Mouse (Mus musculus): Measurements from ENCODE around the gene Hist1h2bc.
A peak's percentile ranks its signal among the peaks of the same experiment; 100 is the strongest.

Gene Hist1h2bc

DNA sequence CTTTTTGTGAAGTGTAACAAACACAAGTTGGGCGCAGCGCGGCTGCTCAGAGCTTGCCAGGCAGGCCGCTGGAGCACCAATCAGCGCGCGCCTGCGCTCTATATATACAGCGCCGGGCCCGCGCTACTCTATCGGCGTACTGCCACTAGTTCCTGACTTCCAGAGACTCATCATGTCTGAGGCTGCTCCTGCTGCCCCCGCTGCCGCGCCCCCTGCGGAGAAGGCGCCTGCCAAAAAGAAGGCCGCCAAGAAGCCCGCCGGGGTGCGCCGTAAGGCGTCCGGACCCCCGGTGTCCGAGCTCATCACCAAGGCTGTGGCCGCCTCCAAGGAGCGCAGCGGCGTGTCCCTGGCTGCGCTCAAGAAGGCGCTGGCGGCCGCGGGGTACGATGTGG, 54.7 kb downstream of the Hist1h2bc start, which contains the start of gene Hist1h1c:
Gene Hist1h1c, plus strand, starts transcription at position 132 of the 392 bp plus-strand sequence.
- peak; percentile 90 for DNase-seq

DNA sequence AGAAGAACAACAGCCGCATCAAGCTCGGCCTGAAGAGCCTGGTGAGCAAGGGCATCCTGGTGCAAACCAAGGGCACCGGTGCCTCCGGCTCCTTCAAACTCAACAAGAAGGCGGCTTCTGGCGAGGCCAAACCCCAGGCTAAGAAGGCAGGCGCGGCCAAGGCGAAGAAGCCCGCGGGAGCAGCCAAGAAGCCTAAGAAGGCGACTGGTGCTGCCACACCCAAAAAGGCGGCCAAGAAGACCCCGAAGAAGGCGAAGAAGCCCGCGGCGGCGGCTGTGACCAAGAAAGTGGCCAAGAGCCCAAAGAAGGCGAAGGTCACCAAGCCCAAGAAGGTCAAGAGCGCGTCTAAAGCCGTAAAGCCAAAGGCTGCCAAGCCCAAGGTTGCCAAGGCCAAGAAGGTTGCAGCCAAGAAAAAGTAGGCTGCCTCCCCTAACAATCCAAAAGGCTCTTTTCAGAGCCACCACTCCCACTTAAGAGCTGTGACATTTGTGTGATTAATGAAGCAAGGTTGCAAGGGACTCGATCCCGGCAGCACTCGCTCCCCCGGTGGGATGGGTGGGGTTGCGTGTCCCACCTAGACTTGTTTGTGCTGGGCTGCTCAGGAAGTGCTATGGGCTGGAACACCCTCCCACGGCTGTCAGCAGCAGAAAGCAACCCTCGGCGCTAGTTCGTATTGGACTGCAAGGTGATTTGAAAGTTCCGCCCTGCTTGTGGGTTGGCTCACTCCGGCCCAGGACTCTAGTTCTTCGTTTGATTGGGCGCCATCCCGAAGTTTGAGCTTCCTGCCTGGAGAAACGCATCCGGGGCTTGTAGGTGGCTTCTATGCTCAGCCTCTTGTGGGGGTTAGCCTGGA, 55.3 kb downstream of the Hist1h2bc start:
- DNase-seq: peak; percentile 89

DNA sequence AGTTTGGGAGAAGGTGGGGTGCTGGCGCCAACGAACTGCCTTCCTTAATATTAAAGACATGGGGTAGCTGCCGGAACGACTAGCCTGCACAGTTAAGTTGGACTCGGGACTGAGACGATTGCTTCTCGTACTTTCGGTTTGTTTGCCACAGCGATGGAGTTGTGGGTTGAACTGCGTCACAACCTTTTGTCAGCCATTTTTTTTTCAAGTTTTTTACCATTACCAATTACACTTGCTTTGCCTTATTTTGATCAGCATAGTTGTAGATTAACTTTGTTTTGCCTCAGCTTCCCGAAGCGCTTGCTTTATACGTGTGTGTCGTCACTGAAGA, 55.9 kb downstream of the Hist1h2bc start:
- no peak for DNase-seq

DNA sequence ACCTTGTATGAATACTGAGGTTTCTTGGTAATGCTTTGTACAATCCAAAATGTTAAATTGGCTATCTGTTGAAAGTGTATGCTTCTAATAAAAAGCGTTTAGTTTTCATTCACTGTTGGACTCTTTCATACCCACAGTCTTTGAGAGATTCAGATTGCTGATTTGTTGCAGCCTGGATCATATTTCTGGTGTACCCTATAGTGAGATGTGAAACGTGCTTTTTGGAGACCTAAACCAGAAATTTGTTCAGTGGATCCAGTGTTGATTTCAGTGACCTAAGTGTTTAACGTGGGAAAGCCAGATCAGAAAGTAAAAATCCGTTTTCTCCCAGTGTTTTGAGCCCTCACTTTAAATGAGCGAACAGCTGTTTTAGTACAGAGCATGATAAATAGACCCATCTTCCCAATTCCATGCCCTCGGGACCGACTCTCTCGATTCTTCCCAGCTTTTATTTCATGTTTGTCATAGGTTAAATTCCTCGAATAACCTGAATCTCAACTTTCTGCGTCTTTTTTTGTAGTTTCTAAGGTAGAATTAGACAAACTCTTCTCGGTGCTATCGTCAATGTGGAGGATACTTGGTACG, 56.3 kb downstream of the Hist1h2bc start:
- no peak for DNase-seq

DNA sequence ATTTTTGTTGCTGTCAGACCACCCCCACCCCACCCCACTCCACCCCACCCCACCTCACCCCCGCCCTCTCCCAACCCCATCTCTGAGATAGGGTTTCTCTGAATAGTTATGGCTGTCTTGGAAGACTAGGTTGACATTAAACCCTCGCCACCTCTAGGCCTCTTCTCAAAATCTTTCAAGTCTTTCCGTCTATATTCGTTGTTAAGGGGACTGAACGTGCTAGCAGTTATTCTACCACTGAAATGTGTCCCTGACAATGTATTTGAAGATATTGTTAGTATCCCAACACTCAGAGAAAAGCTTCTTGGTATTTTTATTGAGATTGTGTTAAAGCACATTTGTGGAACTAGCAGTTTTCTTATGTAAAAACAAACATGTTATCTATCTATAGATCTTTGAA, 56.9 kb downstream of the Hist1h2bc start:
- DNase-seq: no peak

DNA sequence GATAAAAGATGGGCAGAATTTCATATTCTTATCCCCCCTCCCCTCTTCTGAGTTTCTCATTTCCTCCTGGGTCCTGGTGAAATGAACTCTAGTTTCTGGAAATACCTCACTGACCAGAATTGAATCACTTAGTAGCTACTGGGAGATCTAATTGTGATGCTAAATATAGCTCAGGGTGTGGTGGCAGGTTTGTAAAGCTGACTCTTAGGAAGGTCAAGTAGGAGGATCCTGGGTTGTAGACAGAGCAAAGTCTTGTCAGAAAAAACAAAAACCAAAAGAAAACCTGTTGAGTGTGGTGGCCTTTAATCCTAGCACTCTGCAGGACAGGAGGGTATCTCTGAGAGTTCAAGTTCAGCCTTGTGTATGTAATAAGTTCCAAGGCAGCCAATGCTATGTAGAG, 58.0 kb downstream of the Hist1h2bc start:
- no peak for DNase-seq
